Mouse (Mus musculus) limb, embryonic 11.5 days (tissue): ENCODE measurements at regions not wholly inside any gene's neighbourhood (a gene's known extent, or its start where the extent isn't known, plus 50 kb on each side); places are given as distances from the start of the nearest gene placed in this dataset.

ENCODE experiments used
- ATAC-seq: fragments of 200-750 bp; cut with Nextera tagmentation; 2 replicates; pipeline ENCODE4 v1.8.0; 2017; ENCODE audit warnings: low read depth; ENCODE audit not compliant: insufficient number of reproducible peaks, low FRiP score, low TSS enrichment
- DNase-seq: peaks from one replicate; pipeline ENCODE4 v3.0.0-alpha.2; 2015; ENCODE audit warnings: low spot score
- H3K27ac ChIP-seq: fragments of 300-500 bp; sonication (generic); replicated peaks from 2 replicates; pipeline ENCODE4 v1.5.1; 2014; ENCODE audit warnings: low read depth, mild to moderate bottlenecking, low read length
- H3K27me3 ChIP-seq: fragments of 300-500 bp; sonication (generic); 2 replicates; pipeline ENCODE4 v1.6.1; 2014; ENCODE audit warnings: mild to moderate bottlenecking, low read length, mixed read lengths; ENCODE audit not compliant: control insufficient read depth, insufficient read depth
- H3K36me3 ChIP-seq: fragments of 300-500 bp; sonication (generic); 2 replicates; pipeline ENCODE4 v1.6.1; 2014; ENCODE audit warnings: mild to moderate bottlenecking, low read length, moderate library complexity, mixed read lengths; ENCODE audit not compliant: control insufficient read depth, insufficient read depth
- H3K4me1 ChIP-seq: fragments of 300-500 bp; sonication (generic); 2 replicates; pipeline ENCODE4 v1.6.1; 2014; ENCODE audit warnings: low read length, mixed read lengths; ENCODE audit not compliant: control insufficient read depth, insufficient read depth
- H3K4me2 ChIP-seq: fragments of 300-500 bp; sonication (generic); 2 replicates; pipeline ENCODE4 v1.6.1; 2014; ENCODE audit warnings: low read depth, mild to moderate bottlenecking, moderate library complexity; ENCODE audit not compliant: severe bottlenecking
- H3K4me3 ChIP-seq: fragments of 300-500 bp; sonication (generic); 2 replicates; pipeline ENCODE4 v1.5.1; 2014; ENCODE audit warnings: low read depth, low read length
- H3K9ac ChIP-seq: fragments of 300-500 bp; sonication (generic); 2 replicates; pipeline ENCODE4 v1.6.1; 2014; ENCODE audit warnings: mild to moderate bottlenecking, low read length
- H3K9me3 ChIP-seq: fragments of 300-500 bp; sonication (generic); 2 replicates; pipeline ENCODE4 v1.6.1; 2016; ENCODE audit warnings: low read length; ENCODE audit not compliant: control insufficient read depth
- WGBS: fragments of 180-500 bp; shearing (Covaris S2); extraction: QIAGEN DNeasy Blood & Tissue Kit; methylation state at CpG from one replicate; pipeline ENCODE4 v1.1.7; 2014; 5-methylcytosine and 5-hydroxymethylcytosine counted together

DNA sequence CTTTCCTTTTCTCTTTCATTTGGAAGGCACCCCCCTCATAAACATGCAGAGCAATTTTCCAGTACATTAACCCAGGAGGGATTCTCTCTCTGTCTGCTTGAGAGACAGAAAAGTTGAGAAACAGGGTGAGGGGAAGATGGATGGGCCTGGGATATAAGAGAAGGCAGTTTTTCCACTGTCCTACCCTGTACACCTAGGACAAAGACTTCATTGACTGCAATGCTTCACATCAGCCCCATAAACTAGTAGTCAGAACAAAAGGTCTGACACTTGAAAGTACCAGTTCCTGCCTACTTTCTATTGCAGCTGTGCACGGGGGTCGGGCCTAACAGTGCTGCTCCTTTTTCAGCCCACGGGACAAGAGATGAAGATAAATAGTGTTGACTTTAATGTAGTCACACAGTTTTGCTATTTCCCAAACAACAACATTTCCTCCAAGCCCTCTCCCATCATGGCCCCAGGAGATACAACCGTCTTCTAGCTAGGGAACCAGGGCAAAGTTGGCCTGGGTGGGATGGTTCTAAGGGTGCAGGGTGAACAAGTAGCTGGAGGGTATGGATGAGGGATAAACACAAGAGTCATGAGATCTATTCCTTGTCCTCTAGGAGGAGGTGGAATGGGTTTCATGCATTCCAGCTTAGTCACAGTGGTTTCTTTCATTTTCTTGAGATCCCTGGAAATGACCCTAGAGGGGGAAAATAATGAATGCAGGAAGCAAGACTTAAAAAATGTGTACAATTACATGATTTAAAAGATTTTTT, 481.7 kb upstream of the Nr2f2 start:
- Histone ChIP-seq H3K9ac (no peak overlapping the region), H3K4me2 (no peak overlapping the region), H3K9me3 (no peaks in the 10 kb centered on the region), H3K36me3 (no peaks in the 10 kb centered on the region), H3K27me3 (no peaks in the 10 kb centered on the region), H3K27ac (no peak overlapping the region), H3K4me3 (no peak overlapping the region), H3K4me1 (0 out of 2 replicates have a peak, but pooled peaks cover 2% of the 10 kb centered on the region)
- 72% methylated on average over 4 of the region's 4 CpGs for WGBS
- DNase-seq (no peak), ATAC-seq (no peak)

DNA sequence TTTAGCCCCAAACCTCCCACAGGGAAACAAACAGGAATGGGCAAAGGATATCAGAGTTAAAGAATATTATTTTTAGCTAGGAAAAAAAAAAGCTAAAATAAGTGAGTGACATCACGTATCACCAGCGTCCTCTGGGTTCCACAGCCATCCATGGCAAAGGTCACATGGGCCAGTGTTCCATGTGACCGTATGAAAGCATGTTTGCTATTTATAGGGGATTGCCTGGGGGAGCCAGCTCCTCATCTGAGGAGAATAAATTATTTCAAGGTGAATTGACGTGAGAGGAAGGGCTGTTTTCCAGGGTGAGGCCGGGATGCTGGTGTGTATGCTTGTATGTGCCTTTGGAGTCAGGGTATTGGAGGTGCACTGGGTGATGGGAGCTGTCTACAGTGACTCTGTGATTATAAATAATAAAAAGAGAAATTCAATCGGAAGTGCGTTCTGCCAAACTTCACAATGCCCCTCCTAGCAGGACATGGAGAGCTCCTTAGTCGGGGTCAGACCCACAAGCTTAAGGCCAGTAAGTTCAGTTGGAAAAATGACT, 481.0 kb upstream of the Nr2f2 start:
- Histone ChIP-seq H3K4me1 (0 out of 2 replicates have a peak, but pooled peaks cover 2% of the 10 kb centered on the region), H3K4me2 (no peak overlapping the region), H3K9ac (no peak overlapping the region), H3K4me3 (no peak overlapping the region), H3K27ac (no peak overlapping the region), H3K27me3 (no peaks in the 10 kb centered on the region), H3K9me3 (no peaks in the 10 kb centered on the region), H3K36me3 (no peaks in the 10 kb centered on the region)
- no peak for ATAC-seq
- 78% methylated on average over 8 of the region's 8 CpGs for WGBS
- no peak for DNase-seq

DNA sequence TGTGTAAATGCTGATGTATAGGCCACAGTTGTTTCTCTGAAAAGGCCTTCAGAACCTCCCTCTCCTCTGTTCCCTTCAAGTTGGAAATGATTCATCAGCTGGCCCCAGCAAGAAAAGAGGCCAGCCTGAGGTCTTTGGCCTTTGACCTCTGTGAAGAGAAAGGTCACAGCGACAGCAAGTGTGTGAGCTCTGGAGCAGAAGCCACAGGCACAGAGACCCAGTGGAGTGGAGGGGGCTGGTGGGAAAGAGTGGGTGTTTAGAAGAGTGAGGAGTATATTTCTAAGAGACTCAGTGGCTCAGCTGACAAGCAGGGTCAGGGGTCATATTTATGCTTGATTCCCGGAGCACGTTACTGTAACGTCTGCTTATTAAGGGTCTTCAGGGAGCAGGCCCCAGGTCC, 479.5 kb upstream of the Nr2f2 start:
- H3K27ac ChIP-seq: no peak overlapping the region
- no peaks in the 10 kb centered on the region for H3K27me3 ChIP-seq
- DNase-seq (no peak), ATAC-seq (no peak)
- no peak overlapping the region for H3K4me2 ChIP-seq
- no peak overlapping the region for H3K9ac ChIP-seq
- H3K36me3 ChIP-seq: no peaks in the 10 kb centered on the region
- 5% methylated on average over 4 of the region's 4 CpGs for WGBS
- 0 out of 2 replicates have a peak, but pooled peaks cover 2% of the 10 kb centered on the region for H3K4me1 ChIP-seq
- no peaks in the 10 kb centered on the region for H3K9me3 ChIP-seq
- H3K4me3 ChIP-seq: no peak overlapping the region

DNA sequence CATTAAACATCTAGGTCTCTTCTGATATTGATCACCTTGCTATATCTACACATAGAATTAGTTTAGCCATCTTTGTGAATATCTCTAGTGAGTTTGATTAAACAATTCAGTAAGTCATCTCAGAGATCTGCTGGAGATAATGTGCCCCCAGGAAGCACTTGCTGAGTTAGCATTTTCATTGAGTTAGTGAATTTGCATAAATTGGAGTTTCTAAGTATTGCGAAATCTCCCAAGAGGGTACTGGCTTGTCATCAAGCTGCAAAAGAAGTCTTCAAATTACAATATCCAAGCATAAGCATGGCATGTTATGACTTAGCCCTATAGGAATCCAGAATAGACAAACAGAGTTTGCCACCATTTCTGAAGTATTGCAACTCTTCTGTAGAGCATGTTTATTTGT, 473.6 kb upstream of the Nr2f2 start:
- no peak overlapping the region for H3K27ac ChIP-seq
- no peaks in the 10 kb centered on the region for H3K9me3 ChIP-seq
- WGBS: 96% methylated on average over 1 of the region's 1 CpGs
- no peaks in the 10 kb centered on the region for H3K4me1 ChIP-seq
- H3K4me2 ChIP-seq: no peak overlapping the region
- H3K36me3 ChIP-seq: no peaks in the 10 kb centered on the region
- ATAC-seq (no peak), DNase-seq (no peak)
- no peak overlapping the region for H3K9ac ChIP-seq
- H3K27me3 ChIP-seq: no peaks in the 10 kb centered on the region
- no peak overlapping the region for H3K4me3 ChIP-seq

- no peak overlapping the region for H3K9ac ChIP-seq
- H3K4me2 ChIP-seq: no peak overlapping the region
- no peak for DNase-seq
- H3K36me3 ChIP-seq: no peaks in the 10 kb centered on the region
- 84% methylated on average over 2 of the region's 2 CpGs for WGBS
- no peaks in the 10 kb centered on the region for H3K27me3 ChIP-seq
- no peak for ATAC-seq
- no peaks in the 10 kb centered on the region for H3K9me3 ChIP-seq
- no peak overlapping the region for H3K4me3 ChIP-seq
- H3K27ac ChIP-seq: no peak overlapping the region
- peaks cover 5% of the 10 kb centered on the region; the same call in 1 of the 2 replicates for H3K4me1 ChIP-seq
Observed at GRCm38 (mm10) chr7:70839190-70839589, 472.7 kb upstream of the Nr2f2 start.

DNA sequence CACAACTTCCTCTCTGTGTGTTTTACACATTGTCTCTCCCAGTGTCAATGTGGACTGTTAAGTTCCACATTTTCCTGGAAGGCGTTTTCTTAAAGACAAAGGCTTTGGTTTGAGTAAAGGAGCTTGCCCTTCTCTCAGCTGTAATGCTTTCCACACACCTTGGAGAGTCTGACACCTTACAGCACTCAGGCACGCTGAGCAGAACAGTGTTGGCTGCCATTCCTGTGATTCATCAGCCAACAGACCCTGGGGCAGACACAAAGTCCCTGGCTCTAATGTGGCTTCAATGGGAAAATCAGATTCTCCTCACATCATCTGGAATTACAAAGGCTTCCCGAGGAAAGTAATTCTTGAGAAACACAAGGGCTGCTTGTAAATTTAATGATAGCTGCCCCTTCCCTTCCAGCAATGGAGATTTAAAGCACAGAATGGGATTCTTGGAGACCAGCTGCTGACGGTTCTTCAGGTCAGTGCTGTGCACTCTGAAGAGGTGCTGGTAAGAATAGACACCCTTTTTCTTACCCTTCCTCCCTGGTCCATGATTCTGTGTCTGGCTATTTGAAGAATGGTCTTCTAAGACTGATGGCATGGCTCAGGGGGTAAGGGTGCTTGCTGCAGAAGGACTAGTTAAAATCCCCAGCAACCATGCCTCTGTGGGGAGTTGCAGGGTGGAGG, 468.4 kb upstream of the Nr2f2 start:
- Histone ChIP-seq H3K27me3 (no peaks in the 10 kb centered on the region), H3K4me2 (no peak overlapping the region), H3K4me3 (no peak overlapping the region), H3K4me1 (peaks cover 5% of the 10 kb centered on the region; the same call in 1 of the 2 replicates), H3K27ac (0 out of 2 replicates have a peak overlapping the region, but pooled peaks have one; percentile 26), H3K9me3 (no peaks in the 10 kb centered on the region), H3K9ac (no peak overlapping the region), H3K36me3 (no peaks in the 10 kb centered on the region)
- no peak for ATAC-seq
- no peak for DNase-seq
- 20% methylated on average over 4 of the region's 4 CpGs for WGBS

DNA sequence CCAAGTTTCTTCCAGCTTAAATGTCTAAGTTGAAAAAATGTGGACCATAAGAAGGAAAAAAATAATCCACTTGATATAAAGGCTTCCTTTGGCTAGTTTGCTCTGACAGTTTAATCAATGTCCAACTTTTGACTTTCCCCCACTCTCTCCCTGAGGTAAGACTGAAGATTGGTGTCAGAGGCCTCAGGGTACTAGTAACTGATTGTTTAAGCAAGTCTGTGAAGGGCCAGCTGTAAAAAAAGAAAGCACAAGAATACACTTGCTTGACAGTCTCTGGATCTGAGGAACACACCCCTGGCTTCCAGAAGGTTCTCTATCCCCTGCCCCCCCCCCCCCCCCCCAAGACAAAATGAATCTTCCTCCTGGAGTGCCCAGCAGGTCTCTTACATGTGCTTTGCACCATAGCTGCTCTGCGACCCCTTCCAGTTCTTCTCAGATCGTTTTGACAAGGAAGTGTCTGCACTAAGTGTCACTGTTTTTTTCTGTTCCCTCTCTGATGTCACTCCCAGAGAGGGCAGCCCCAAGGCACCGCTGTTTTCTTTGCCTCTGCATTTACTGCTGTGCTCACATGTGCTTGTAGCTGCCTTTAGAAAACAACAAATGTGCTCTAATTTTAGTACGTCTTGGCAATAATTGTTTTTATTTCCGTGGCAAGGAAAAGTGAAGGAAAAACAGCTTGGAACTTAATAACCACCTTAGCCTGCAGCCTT, 462.1 kb upstream of the Nr2f2 start:
- no peak for ATAC-seq
- DNase-seq: no peak
- H3K4me1 ChIP-seq: no peaks in the 10 kb centered on the region
- no peak overlapping the region for H3K4me2 ChIP-seq
- H3K27me3 ChIP-seq: no peaks in the 10 kb centered on the region
- H3K9me3 ChIP-seq: no peaks in the 10 kb centered on the region
- no peaks in the 10 kb centered on the region for H3K36me3 ChIP-seq
- H3K9ac ChIP-seq: no peak overlapping the region
- WGBS: 23% methylated on average over 5 of the region's 5 CpGs
- H3K27ac ChIP-seq: no peak overlapping the region
- no peak overlapping the region for H3K4me3 ChIP-seq

DNA sequence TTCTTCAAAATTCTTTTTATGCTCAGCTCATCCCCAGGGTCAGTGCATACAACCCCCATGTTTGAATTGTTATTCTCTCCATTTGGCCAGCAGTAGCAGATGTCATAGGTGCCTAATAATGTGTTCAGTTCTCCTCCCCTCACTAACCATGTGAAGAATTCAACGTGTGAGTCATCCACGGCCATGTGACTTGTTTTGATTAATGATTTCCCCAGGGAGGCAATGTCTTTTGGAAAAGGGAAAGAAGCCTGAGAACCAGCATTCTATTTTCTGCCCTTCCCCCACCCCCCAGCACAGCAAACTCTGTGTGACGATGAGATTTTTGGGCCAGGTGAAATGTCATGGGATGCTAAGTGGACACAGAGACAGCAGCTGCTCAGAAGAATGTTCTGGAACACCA, 459.5 kb upstream of the Nr2f2 start:
- Histone ChIP-seq H3K27me3 (no peaks in the 10 kb centered on the region), H3K27ac (no peak overlapping the region), H3K4me2 (no peak overlapping the region), H3K36me3 (no peaks in the 10 kb centered on the region), H3K9ac (no peak overlapping the region), H3K4me3 (no peak overlapping the region), H3K9me3 (no peaks in the 10 kb centered on the region), H3K4me1 (peaks cover 4% of the 10 kb centered on the region; the same call in 1 of the 2 replicates)
- ATAC-seq (no peak), DNase-seq (no peak)
- 64% methylated on average over 3 of the region's 3 CpGs for WGBS
